Mouse (Mus musculus): ENCODE data around the gene Zfp444. TPM values are rescaled to one million over a fixed set of nuclear protein-coding genes. Genes with fewer than 3 reads are reported as not detected.
"Not testable (repeated sequence)": the region's sequence is repeated elsewhere in the genome, so short reads cannot be mapped to it uniquely, and the experiment has no call there.

The Zfp444 gene
- polyA plus RNA-seq, 1 experiment = 20.2 TPM

DNA sequence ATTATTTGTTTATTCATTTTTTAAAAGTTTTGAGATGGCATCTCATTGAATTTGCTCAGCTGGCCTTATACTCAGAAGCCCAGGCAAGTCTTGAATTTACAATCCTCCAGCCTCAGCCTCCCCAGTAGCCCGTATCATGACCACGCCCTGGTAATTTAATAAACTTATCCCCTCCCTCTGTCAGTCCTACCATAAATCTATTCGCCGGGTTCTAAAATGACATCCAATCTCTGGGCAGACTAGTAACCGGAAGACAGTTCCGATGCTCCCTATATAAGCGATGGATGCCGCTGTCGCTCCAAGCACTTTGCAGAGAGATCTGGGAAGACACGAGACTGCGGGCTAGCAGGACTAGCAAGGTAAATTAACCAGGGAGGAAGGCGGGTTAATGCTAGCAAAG, 50.0 kb downstream of the Zfp444 start, which contains the start of gene Zscan5b:
Gene Zscan5b, plus strand, starts transcription at position 301 of the 400 bp plus-strand sequence.
- no peaks in the 10 kb centered on the region for H3K27me3 ChIP-seq (ENCODE audit: control insufficient read depth, insufficient read depth, low read length)
- no peaks in the 10 kb centered on the region for H3K4me1 ChIP-seq (ENCODE audit: control insufficient read depth, insufficient read depth, insufficient read length)
- 92% methylated on average over 12 of the region's 12 CpGs for WGBS
- no peaks in the 10 kb centered on the region for H3K36me3 ChIP-seq (ENCODE audit: control insufficient read depth, insufficient read depth, low read length)
- TF ChIP-seq POLR2A (IDR thresholded peaks at IDR 0.05; ENCODE audit: low read depth, low read length) = no peak
- no peak for TF ChIP-seq CTCF (IDR thresholded peaks at IDR 0.05; ENCODE audit: extremely low read depth, insufficient read depth, insufficient read length, insufficient replicate concordance)
- no peak within 1 kb of the TSS for H3K27ac ChIP-seq (ENCODE audit: insufficient read depth, low read length)
- no peak within 1 kb of the TSS for H3K4me3 ChIP-seq (ENCODE audit: extremely low read depth, insufficient read depth, insufficient read length)
- no peak for DNase-seq (ENCODE audit: low read depth in 1 of 2, low spot score in 2 of 2)

DNA sequence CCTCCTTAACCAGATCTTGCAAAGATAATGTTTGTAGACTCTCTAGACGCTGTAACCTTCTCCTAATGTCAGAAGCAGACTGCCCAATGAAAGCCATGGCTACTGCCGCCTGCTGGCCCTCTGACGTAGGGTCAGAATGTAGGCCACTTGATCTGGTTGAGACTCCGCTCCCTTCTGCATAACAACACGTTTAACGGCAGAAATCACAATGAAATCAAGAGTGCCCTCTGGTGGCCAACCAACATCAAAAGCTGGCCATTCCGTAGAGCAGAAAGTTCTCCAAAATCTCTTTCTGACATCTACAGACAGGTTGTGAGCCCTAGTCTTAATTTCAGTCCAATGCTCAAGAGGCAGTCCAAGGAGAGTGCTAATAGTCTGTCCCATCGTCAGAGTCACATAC, 56.5 kb downstream of the Zfp444 start:
- not testable (repeated sequence) for H3K4me1 ChIP-seq (ENCODE audit: control insufficient read depth, insufficient read depth, insufficient read length); DNase-seq (ENCODE audit: low read depth in 1 of 2, low spot score in 2 of 2); H3K27me3 ChIP-seq (ENCODE audit: control insufficient read depth, insufficient read depth, low read length); H3K36me3 ChIP-seq (ENCODE audit: control insufficient read depth, insufficient read depth, low read length); H3K4me3 ChIP-seq (ENCODE audit: extremely low read depth, insufficient read depth, insufficient read length); H3K27ac ChIP-seq (ENCODE audit: insufficient read depth, low read length)
- WGBS = 65% methylated on average over 8 of the region's 8 CpGs

DNA sequence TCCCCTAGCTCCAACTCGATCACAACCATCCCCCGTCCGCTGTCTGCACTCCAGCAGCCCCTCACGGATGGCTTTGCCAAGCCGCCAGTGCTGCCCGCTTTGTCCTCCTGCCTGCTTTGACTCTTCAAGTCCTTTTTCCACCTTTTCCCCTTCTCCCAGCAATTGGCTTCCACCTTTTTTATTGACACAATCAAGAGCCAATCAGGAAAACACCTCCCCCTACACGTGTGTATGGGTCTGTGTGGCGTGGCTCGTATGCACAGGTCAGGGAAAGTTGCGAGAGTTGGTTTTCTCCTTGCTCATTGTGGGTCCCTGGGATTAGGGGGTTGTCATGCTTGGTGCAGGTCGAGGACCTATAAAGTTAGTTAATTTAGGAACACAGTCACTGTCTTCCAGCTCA, 67.8 kb downstream of the Zfp444 start:
- Histone ChIP-seq H3K4me3 (ENCODE audit: extremely low read depth, insufficient read depth, insufficient read length) (no peak overlapping the region), H3K27me3 (ENCODE audit: control insufficient read depth, insufficient read depth, low read length) (no peaks in the 10 kb centered on the region), H3K36me3 (ENCODE audit: control insufficient read depth, insufficient read depth, low read length) (no peaks in the 10 kb centered on the region), H3K4me1 (ENCODE audit: control insufficient read depth, insufficient read depth, insufficient read length) (no peaks in the 10 kb centered on the region), H3K27ac (ENCODE audit: insufficient read depth, low read length) (no peak overlapping the region)
- WGBS = 53% methylated on average over 11 of the region's 11 CpGs
- TF ChIP-seq CTCF (IDR thresholded peaks at IDR 0.05; ENCODE audit: extremely low read depth, insufficient read depth, insufficient read length, insufficient replicate concordance) = no peak
- no peak for TF ChIP-seq POLR2A (IDR thresholded peaks at IDR 0.05; ENCODE audit: low read depth, low read length)
- no peak for DNase-seq (ENCODE audit: low read depth in 1 of 2, low spot score in 2 of 2)

DNA sequence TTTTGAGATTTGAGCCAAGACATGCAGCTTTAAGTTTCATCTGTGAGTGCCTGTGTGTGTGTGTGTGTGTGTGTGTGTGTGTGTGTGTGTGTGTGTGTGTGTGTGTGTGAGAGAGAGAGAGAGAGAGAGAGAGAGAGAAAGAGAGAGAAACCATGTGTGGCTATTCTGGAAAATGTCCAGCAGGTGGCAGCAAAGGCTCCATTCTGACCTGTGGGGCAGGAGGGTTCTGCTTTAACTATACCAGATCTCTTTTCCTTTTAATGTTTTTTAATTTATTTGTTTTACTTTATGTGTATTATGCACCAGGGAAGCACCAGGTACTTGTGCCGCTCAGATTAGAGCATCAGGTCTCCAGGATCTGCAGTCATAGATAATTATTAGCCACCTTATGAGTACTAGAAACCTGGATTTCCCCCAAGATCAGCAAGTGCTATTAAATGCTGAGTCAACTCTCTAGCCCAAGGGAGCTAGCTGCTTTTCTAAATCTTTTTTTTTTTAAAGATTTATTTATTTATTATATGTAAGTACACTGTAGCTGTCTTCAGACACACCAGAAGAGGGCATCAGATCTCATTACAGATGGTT, 68.9 kb downstream of the Zfp444 start:
- DNase-seq (ENCODE audit: low read depth in 1 of 2, low spot score in 2 of 2) = peak; percentile 15 to 30
- 26% methylated on average over 1 of the region's 1 CpGs for WGBS

More for the DNA sequence above, 68.9 kb downstream of the Zfp444 start:
- not testable (repeated sequence) for H3K4me3 ChIP-seq (ENCODE audit: extremely low read depth, insufficient read depth, insufficient read length); H3K27ac ChIP-seq (ENCODE audit: insufficient read depth, low read length); H3K4me1 ChIP-seq (ENCODE audit: control insufficient read depth, insufficient read depth, insufficient read length); H3K27me3 ChIP-seq (ENCODE audit: control insufficient read depth, insufficient read depth, low read length); H3K36me3 ChIP-seq (ENCODE audit: control insufficient read depth, insufficient read depth, low read length)
- TF ChIP-seq CTCF (IDR thresholded peaks at IDR 0.05; ENCODE audit: extremely low read depth, insufficient read depth, insufficient read length, insufficient replicate concordance) = peak; percentile 50; the same call in 1 of the 2 replicates

Other genes starting within 250 kb of the Zfp444 start
- not detected in 2 replicates for gene Vmn1r65, start 161.2 kb upstream of the Zfp444 start, polyA plus RNA-seq (2012; rRNA removed)
- not detected in 2 replicates for gene Nlrp4c, start 127.1 kb upstream of the Zfp444 start, polyA plus RNA-seq (2012; rRNA removed)
- gene Zfp787, start 16.2 kb upstream of the Zfp444 start, polyA plus RNA-seq (2012; rRNA removed) = 34.5 and 43.2 TPM in 2 replicates
- not detected in 2 replicates for gene Galp, start 24.9 kb downstream of the Zfp444 start, polyA plus RNA-seq (2012; rRNA removed)
- gene Zscan5b, start 50.1 kb downstream of the Zfp444 start, polyA plus RNA-seq (2012; rRNA removed) = not detected in 2 replicates
- gene Epp13, start 80.5 kb downstream of the Zfp444 start, polyA plus RNA-seq (2012; rRNA removed) = not detected in 2 replicates
- 0.35 and 0.44 TPM in 2 replicates for gene Zfp667, start 114.4 kb downstream of the Zfp444 start, polyA plus RNA-seq (2012; rRNA removed)
- 0.56 and 0.77 TPM in 2 replicates for gene Zfp583, start 159.1 kb downstream of the Zfp444 start, polyA plus RNA-seq (2012; rRNA removed)
- 0.02 and 0.08 TPM in 2 replicates for gene Gm3854, start 171.5 kb downstream of the Zfp444 start, polyA plus RNA-seq (2012; rRNA removed)
- gene Zfp78, start 191.1 kb downstream of the Zfp444 start, polyA plus RNA-seq (2012; rRNA removed) = 0.13 and 0.29 TPM in 2 replicates
- 1.3 and 1.4 TPM in 2 replicates for gene Zfp28, start 211.1 kb downstream of the Zfp444 start, polyA plus RNA-seq (2012; rRNA removed)
- not detected in 2 replicates for gene Smim17, start 226.5 kb downstream of the Zfp444 start, polyA plus RNA-seq (2012; rRNA removed)
- not detected in 2 replicates for gene Gm20715, start 238.1 kb downstream of the Zfp444 start, polyA plus RNA-seq (2012; rRNA removed)

Measured in spleen, adult 2 months (tissue).